Mouse (Mus musculus): ENCODE results near the gene Adamts17.

DNA sequence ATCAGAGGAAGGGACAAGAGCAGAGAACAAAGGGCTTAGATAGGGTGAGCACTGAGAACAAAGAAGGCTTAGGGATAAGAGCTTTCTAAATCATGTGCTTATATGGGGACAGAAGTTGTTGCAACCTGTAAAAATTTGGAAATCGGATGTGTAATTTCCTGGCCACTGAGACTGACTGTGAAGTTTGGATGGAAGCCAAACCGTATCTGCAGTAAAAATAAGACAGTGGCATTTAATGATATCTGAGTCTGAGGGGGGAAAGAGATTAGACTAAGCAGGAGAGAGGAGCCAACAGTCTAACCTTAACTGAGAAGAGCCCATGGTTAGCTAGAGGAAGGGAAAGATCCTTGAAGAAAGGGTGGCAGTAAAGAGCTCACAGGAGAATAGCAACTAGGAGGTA is 295.6 kb downstream of the Adamts17 start:
- TF ChIP-seq CTCF (IDR thresholded peaks at IDR 0.05; ENCODE audit: control insufficient read depth, insufficient read depth, low read length) (no peak), POLR2A (IDR thresholded peaks at IDR 0.05; ENCODE audit: borderline replicate concordance, control insufficient read depth, low read depth, low read length) (no peak)

All from bone marrow, adult 2 months (tissue).